In genomic region chr17:27684886-27685549, GRCm38 (mm10) we compare ENCODE assay signal across 9 mouse cellular contexts. TPM values are rescaled to one million over a fixed set of nuclear protein-coding genes. Genes with fewer than 3 reads are reported as not detected.
DNase-seq lines count a peak whose midpoint lies in the region; ATAC-seq and TF ChIP-seq lines count a peak whose summit lies in the region.
"Had no signal": no experiment of that assay in that cellular context is flagged by ENCODE, and none has a peak within 500 bp of the region (broad histone marks: within the 10 kb centered on the region; RNA-seq: fewer than 3 reads in every experiment).

No protein-coding gene starts in this region.

- H3K27ac ChIP-seq in forebrain, embryonic 13.5 days, result peak overlapping the region; percentile 25; the same call in 1 of the 2 replicates
- H3K27ac ChIP-seq in intestine, embryonic 14.5 days (ENCODE audit: low read depth), result no peak overlapping the region
- no peak overlapping the region for H3K27ac ChIP-seq in small intestine, adult 2 months (ENCODE audit: insufficient read depth, low read depth, low read length)

- peak overlapping the region; percentile 55 for H3K4me3 ChIP-seq in forebrain, embryonic 13.5 days
- peak overlapping the region; percentile 36 for H3K4me3 ChIP-seq in intestine, embryonic 14.5 days (ENCODE audit: low read depth, low read length)
- H3K4me3 ChIP-seq in small intestine, adult 2 months (ENCODE audit: low read depth, low read length), result peak overlapping the region; percentile 29; the same call in 1 of the 2 replicates

- ATAC-seq in forebrain, embryonic 13.5 days, result peak; percentile 67
- ATAC-seq in intestine, embryonic 14.5 days (replicated peaks; ENCODE audit: low FRiP score, low TSS enrichment, low read depth), result peak; percentile 59

- peak; percentile 53 to 76 for DNase-seq in adrenal gland, adult (ENCODE audit: inconsistent age in 2 of 2, low spot score in 1 of 2)
- no peak for DNase-seq in adrenal gland, adult 8-10 months
- peak; percentile 93 for DNase-seq in brain, embryonic 14.5 days (ENCODE audit: low read depth)
- peak; percentile 78 for DNase-seq in intestine, embryonic 14.5 days (ENCODE audit: low spot score)
- DNase-seq in left cerebral cortex, postnatal 10 days (ENCODE audit: extremely low spot score in 1 of 2, low spot score in 2 of 2), result peak; percentile 86 to 92
- peak; percentile 91 for DNase-seq in mesoderm, embryonic 11.5 days (ENCODE audit: low read depth, low spot score)

- intact Hi-C loops in left cerebral cortex, postnatal 10 days (cut with DNase I), result no loop called here

- peak overlapping the region; percentile 78 for H3K9ac ChIP-seq in forebrain, embryonic 13.5 days
- no peak overlapping the region for H3K9ac ChIP-seq in intestine, embryonic 14.5 days (ENCODE audit: low read length)

- peaks cover 29% of the 10 kb centered on the region for H3K4me1 ChIP-seq in forebrain, embryonic 13.5 days
- H3K4me1 ChIP-seq in intestine, embryonic 14.5 days (replicated peaks; ENCODE audit: control insufficient read depth, insufficient read depth, low read length), result peaks cover 6% of the 10 kb centered on the region; the same call in 1 of the 2 replicates
- peaks cover 7% of the 10 kb centered on the region; the same call in 1 of the 2 replicates for H3K4me1 ChIP-seq in small intestine, adult 2 months (ENCODE audit: control insufficient read depth, insufficient read depth, insufficient read length, low read length)

- no peaks in the 10 kb centered on the region for H3K9me3 ChIP-seq in forebrain, embryonic 13.5 days (replicated peaks)
- no peaks in the 10 kb centered on the region for H3K9me3 ChIP-seq in intestine, embryonic 14.5 days (ENCODE audit: control insufficient read depth, low read length)

- 0 out of 2 replicates have a peak, but pooled peaks have one; percentile 29 for TF ChIP-seq POLR2A in brain, embryonic 14.5 days (IDR thresholded peaks at IDR 0.05; ENCODE audit: borderline replicate concordance, extremely low read depth, insufficient read depth, insufficient read length, poor library complexity, severe bottlenecking)
- no peak for TF ChIP-seq POLR2A in small intestine, adult 2 months (IDR thresholded peaks at IDR 0.05; ENCODE audit: low read depth, low read length)

- H3K4me2 ChIP-seq in forebrain, embryonic 13.5 days, result peak overlapping the region; percentile 96
- H3K4me2 ChIP-seq in intestine, embryonic 14.5 days (ENCODE audit: low read length), result peak overlapping the region; percentile 88

- H3K36me3 ChIP-seq in forebrain, embryonic 13.5 days (ENCODE audit: poor library complexity, severe bottlenecking), result no peaks in the 10 kb centered on the region
- no peaks in the 10 kb centered on the region for H3K36me3 ChIP-seq in intestine, embryonic 14.5 days (ENCODE audit: control insufficient read depth, insufficient read depth, low read length)
- no peaks in the 10 kb centered on the region for H3K36me3 ChIP-seq in small intestine, adult 2 months (ENCODE audit: control insufficient read depth, insufficient read depth, low read length)

- WGBS in forebrain, embryonic 13.5 days, result 1% methylated on average over 40 of the region's 53 CpGs
- 1% methylated on average over 40 of the region's 53 CpGs for WGBS in intestine, embryonic 14.5 days
- 1% methylated on average over 53 of the region's 53 CpGs for WGBS in small intestine, adult 2 months

- peak; percentile 68 for TF ChIP-seq CTCF in brain, embryonic 14.5 days (IDR thresholded peaks at IDR 0.05; ENCODE audit: borderline replicate concordance, extremely low read depth, insufficient read depth, insufficient read length)
- TF ChIP-seq CTCF in small intestine, adult 2 months (IDR thresholded peaks at IDR 0.05; ENCODE audit: extremely low read depth, insufficient read length, insufficient replicate concordance, low read depth, low read length), result no peak

- peaks cover 36% of the 10 kb centered on the region for H3K27me3 ChIP-seq in forebrain, embryonic 13.5 days
- peaks cover 27% of the 10 kb centered on the region for H3K27me3 ChIP-seq in intestine, embryonic 14.5 days (replicated peaks; ENCODE audit: control insufficient read depth, insufficient read depth, low read length)
- H3K27me3 ChIP-seq in small intestine, adult 2 months (ENCODE audit: control insufficient read depth, insufficient read depth, low read length), result peaks cover 29% of the 10 kb centered on the region

RNA-seq across cellular contexts. Expression of gene Pacsin1, which starts 29.7 kb away (rescaled TPM):
- total RNA-seq in adrenal gland, adult 8-10 months (2022), result 10 to 100 TPM in 1 of 4 experiments, 1 to 10 TPM in 3; 3.9 to 11.2 (median 7.9) TPM
- 19.0 and 27.8 TPM in 2 replicates for polyA plus RNA-seq in brain, embryonic 14.5 days (2012; rRNA removed)
- polyA plus RNA-seq in forebrain, embryonic 13.5 days (2015; fragmentation: Nextera tagmentation; extraction: Ambion mirVana), result 14.8 and 18.2 TPM in 2 replicates
- 1.5 and 2.0 TPM in 2 replicates for polyA plus RNA-seq in intestine, embryonic 14.5 days (2014; fragmentation: Nextera tagmentation; extraction: Ambion mirVana)
- total RNA-seq in left cerebral cortex, postnatal 10 days (2021), result 100 to 1,000 TPM; 204 to 211 TPM
- 1.2 and 2.2 TPM in 2 replicates for polyA plus RNA-seq in small intestine, adult 2 months (2012; rRNA removed)

RNA-seq across cellular contexts. Expression of gene Spdef, which starts 43.7 kb away (rescaled TPM):
- total RNA-seq in adrenal gland, adult 8-10 months (2022), result under 1 TPM in 1 of 4 experiments, not detected in 3; 0.37 TPM
- 1.1 and 1.3 TPM in 2 replicates for polyA plus RNA-seq in brain, embryonic 14.5 days (2012; rRNA removed)
- 0.38 and 0.75 TPM in 2 replicates for polyA plus RNA-seq in forebrain, embryonic 13.5 days (2015; fragmentation: Nextera tagmentation; extraction: Ambion mirVana)
- 8.6 and 12.0 TPM in 2 replicates for polyA plus RNA-seq in intestine, embryonic 14.5 days (2014; fragmentation: Nextera tagmentation; extraction: Ambion mirVana)
- 1 to 10 TPM; 1.3 to 2.0 TPM for total RNA-seq in left cerebral cortex, postnatal 10 days (2021)
- polyA plus RNA-seq in small intestine, adult 2 months (2012; rRNA removed), result 43.8 and 57.5 TPM in 2 replicates
- total RNA-seq: heart, postnatal 36 days had no signal

RNA-seq across cellular contexts. Expression of gene Rps10, which starts 48.5 kb away (rescaled TPM):
- total RNA-seq in adrenal gland, adult 8-10 months (2022), result 100 to 1,000 TPM; 828 to 975 (median 886) TPM
- 1,098 and 1,286 TPM in 2 replicates for polyA plus RNA-seq in brain, embryonic 14.5 days (2012; rRNA removed)
- 659 and 777 TPM in 2 replicates for polyA plus RNA-seq in forebrain, embryonic 13.5 days (2015; fragmentation: Nextera tagmentation; extraction: Ambion mirVana)
- 1,235 and 1,299 TPM in 2 replicates for polyA plus RNA-seq in intestine, embryonic 14.5 days (2014; fragmentation: Nextera tagmentation; extraction: Ambion mirVana)
- total RNA-seq in left cerebral cortex, postnatal 10 days (2021), result 100 to 1,000 TPM; 503 to 512 TPM
- 1,015 and 1,308 TPM in 2 replicates for polyA plus RNA-seq in small intestine, adult 2 months (2012; rRNA removed)

RNA-seq across cellular contexts. Expression of gene RPS10-NUDT3, which starts 50.0 kb away (rescaled TPM):
- total RNA-seq in adrenal gland, adult 8-10 months (2022), result not detected
- polyA plus RNA-seq in brain, embryonic 14.5 days (2012; rRNA removed), result not detected in 2 replicates
- polyA plus RNA-seq in forebrain, embryonic 13.5 days (2015; fragmentation: Nextera tagmentation; extraction: Ambion mirVana), result not detected in 2 replicates
- polyA plus RNA-seq in intestine, embryonic 14.5 days (2014; fragmentation: Nextera tagmentation; extraction: Ambion mirVana), result not detected in 2 replicates
- total RNA-seq in left cerebral cortex, postnatal 10 days (2021), result not detected
- polyA plus RNA-seq in small intestine, adult 2 months (2012; rRNA removed), result not detected in 2 replicates
- total RNA-seq: heart, postnatal 36 days had no signal
